Mouse (Mus musculus): ENCODE measurements around the gene Dmac1. TPM values are rescaled to one million over a fixed set of nuclear protein-coding genes. Genes with fewer than 3 reads are reported as not detected.
"Not testable (repeated sequence)": the region's sequence is repeated elsewhere in the genome, so short reads cannot be mapped to it uniquely, and the experiment has no call there.

Gene Dmac1
- polyA plus RNA-seq, 1 experiment = 55.2 TPM

- no peak overlapping the region for H3K27ac ChIP-seq (ENCODE audit: insufficient read depth, low read length)
- H3K27me3 ChIP-seq (ENCODE audit: control insufficient read depth, insufficient read depth, low read length) = no peaks in the 10 kb centered on the region
- H3K4me1 ChIP-seq (ENCODE audit: control insufficient read depth, insufficient read depth, low read length) = 0 out of 2 replicates have a peak, but pooled peaks cover 2% of the 10 kb centered on the region
- 48% methylated on average over 7 of the region's 7 CpGs for WGBS
- no peak overlapping the region for H3K4me3 ChIP-seq (replicated peaks; ENCODE audit: insufficient read depth, low read depth, low read length)
- DNase-seq = no peak
- TF ChIP-seq POLR2A (IDR thresholded peaks at IDR 0.05; ENCODE audit: borderline replicate concordance, insufficient read depth, low read length) (no peak), CTCF (IDR thresholded peaks at IDR 0.05; ENCODE audit: borderline replicate concordance, insufficient read depth, low read depth, low read length) (no peak)
Measured at GRCm38 (mm10) chr4:75262423-75262822, 15.7 kb downstream of the Dmac1 start.

- TF ChIP-seq CTCF (IDR thresholded peaks at IDR 0.05; ENCODE audit: borderline replicate concordance, insufficient read depth, low read depth, low read length) (no peak), POLR2A (IDR thresholded peaks at IDR 0.05; ENCODE audit: borderline replicate concordance, insufficient read depth, low read length) (no peak)
- no peak overlapping the region for H3K27ac ChIP-seq (ENCODE audit: insufficient read depth, low read length)
- no peaks in the 10 kb centered on the region for H3K27me3 ChIP-seq (ENCODE audit: control insufficient read depth, insufficient read depth, low read length)
- H3K4me3 ChIP-seq (replicated peaks; ENCODE audit: insufficient read depth, low read depth, low read length) = no peak overlapping the region
- no peak for DNase-seq
- 0 out of 2 replicates have a peak, but pooled peaks cover 2% of the 10 kb centered on the region for H3K4me1 ChIP-seq (ENCODE audit: control insufficient read depth, insufficient read depth, low read length)
- WGBS = 33% methylated on average over 6 of the region's 6 CpGs
Measured at GRCm38 (mm10) chr4:75260156-75260555, 17.9 kb downstream of the Dmac1 start.

GRCm38 (mm10) chr4:75259447-75259846 is 18.7 kb downstream of the Dmac1 start:
- H3K27ac ChIP-seq (ENCODE audit: insufficient read depth, low read length) = no peak overlapping the region
- 70% methylated on average over 3 of the region's 3 CpGs for WGBS
- DNase-seq = no peak
- H3K4me1 ChIP-seq (ENCODE audit: control insufficient read depth, insufficient read depth, low read length) = 0 out of 2 replicates have a peak, but pooled peaks cover 2% of the 10 kb centered on the region
- H3K27me3 ChIP-seq (ENCODE audit: control insufficient read depth, insufficient read depth, low read length) = no peaks in the 10 kb centered on the region
- H3K4me3 ChIP-seq (replicated peaks; ENCODE audit: insufficient read depth, low read depth, low read length) = no peak overlapping the region
- TF ChIP-seq CTCF (IDR thresholded peaks at IDR 0.05; ENCODE audit: borderline replicate concordance, insufficient read depth, low read depth, low read length) (no peak), POLR2A (IDR thresholded peaks at IDR 0.05; ENCODE audit: borderline replicate concordance, insufficient read depth, low read length) (no peak)

GRCm38 (mm10) chr4:75234602-75235001 is 43.5 kb downstream of the Dmac1 start:
- WGBS = 42% methylated on average over 3 of the region's 3 CpGs
- H3K4me3 ChIP-seq (replicated peaks; ENCODE audit: insufficient read depth, low read depth, low read length); H3K27me3 ChIP-seq (ENCODE audit: control insufficient read depth, insufficient read depth, low read length); H3K4me1 ChIP-seq (ENCODE audit: control insufficient read depth, insufficient read depth, low read length); H3K27ac ChIP-seq (ENCODE audit: insufficient read depth, low read length); DNase-seq: not testable (repeated sequence)

All from cerebellum, adult 2 months (tissue).